Mouse (Mus musculus): ENCODE results near the gene Ndufb10. TPM values are rescaled to one million over a fixed set of nuclear protein-coding genes. Genes with fewer than 3 reads are reported as not detected.

Gene Ndufb10
- polyA plus RNA-seq, 1 experiment from 2014 or later = 289 TPM

- Histone ChIP-seq H3K36me3 (ENCODE audit: control insufficient read depth, insufficient read depth, low read length) (peaks cover 27% of the 10 kb centered on the region), H3K4me3 (ENCODE audit: low read depth, low read length) (no peak overlapping the region), H3K4me1 (ENCODE audit: control insufficient read depth, insufficient read depth, low read length) (peaks cover 10% of the 10 kb centered on the region), H3K9ac (ENCODE audit: low read depth, low read length) (no peak overlapping the region), H3K9me3 (replicated peaks; ENCODE audit: control insufficient read depth, low read length, poor library complexity, severe bottlenecking) (no peaks in the 10 kb centered on the region), H3K27ac (ENCODE audit: low read length) (no peak overlapping the region), H3K27me3 (ENCODE audit: control insufficient read depth, insufficient read depth, low read depth, low read length) (no peaks in the 10 kb centered on the region), H3K4me2 (ENCODE audit: low read length) (no peak overlapping the region)
- ATAC-seq = no peak
- WGBS = 93% methylated on average over 3 of the region's 3 CpGs
These were observed 18.5 kb downstream of the Ndufb10 start for GRCm38 (mm10) chr17:24705821-24706220.

GRCm38 (mm10) chr17:24701251-24701650, 23.0 kb downstream of the Ndufb10 start:
- H3K9me3 ChIP-seq (replicated peaks; ENCODE audit: control insufficient read depth, low read length, poor library complexity, severe bottlenecking) = no peaks in the 10 kb centered on the region
- peaks cover 9% of the 10 kb centered on the region for H3K4me1 ChIP-seq (ENCODE audit: control insufficient read depth, insufficient read depth, low read length)
- 92% methylated on average over 9 of the region's 9 CpGs for WGBS
- no peak overlapping the region for H3K4me2 ChIP-seq (ENCODE audit: low read length)
- H3K27me3 ChIP-seq (ENCODE audit: control insufficient read depth, insufficient read depth, low read depth, low read length) = no peaks in the 10 kb centered on the region
- H3K4me3 ChIP-seq (ENCODE audit: low read depth, low read length) = no peak overlapping the region
- H3K27ac ChIP-seq (ENCODE audit: low read length) = no peak overlapping the region
- H3K9ac ChIP-seq (ENCODE audit: low read depth, low read length) = no peak overlapping the region
- no peak for ATAC-seq
- peaks cover 33% of the 10 kb centered on the region for H3K36me3 ChIP-seq (ENCODE audit: control insufficient read depth, insufficient read depth, low read length)

GRCm38 (mm10) chr17:24699473-24699872, 24.8 kb downstream of the Ndufb10 start:
- Histone ChIP-seq H3K27ac (ENCODE audit: low read length) (no peak overlapping the region), H3K27me3 (ENCODE audit: control insufficient read depth, insufficient read depth, low read depth, low read length) (no peaks in the 10 kb centered on the region), H3K36me3 (ENCODE audit: control insufficient read depth, insufficient read depth, low read length) (peaks cover 27% of the 10 kb centered on the region), H3K4me3 (ENCODE audit: low read depth, low read length) (no peak overlapping the region), H3K9ac (ENCODE audit: low read depth, low read length) (no peak overlapping the region), H3K4me2 (ENCODE audit: low read length) (no peak overlapping the region), H3K4me1 (ENCODE audit: control insufficient read depth, insufficient read depth, low read length) (peaks cover 17% of the 10 kb centered on the region), H3K9me3 (replicated peaks; ENCODE audit: control insufficient read depth, low read length, poor library complexity, severe bottlenecking) (no peaks in the 10 kb centered on the region)
- 85% methylated on average over 2 of the region's 2 CpGs for WGBS
- no peak for ATAC-seq

DNA sequence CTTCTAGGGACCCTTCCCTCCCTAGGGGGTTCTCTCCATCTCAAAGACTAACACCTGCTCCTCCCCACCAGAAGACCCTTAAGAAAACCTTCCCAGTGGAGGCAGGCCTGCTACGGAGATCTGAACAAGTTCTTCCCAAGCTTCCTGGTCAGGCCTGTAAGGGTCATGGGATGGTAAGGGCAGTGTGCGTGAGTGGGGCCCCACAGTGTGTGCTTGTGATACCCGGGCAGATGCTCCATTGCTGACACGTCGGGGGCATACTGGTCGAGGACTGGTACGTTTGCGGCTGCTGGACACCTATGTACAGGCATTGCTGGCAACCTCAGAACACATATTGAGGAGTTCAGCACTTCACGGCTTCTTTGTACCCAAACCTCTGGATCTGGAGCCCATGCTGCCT, 25.6 kb downstream of the Ndufb10 start:
- Histone ChIP-seq H3K4me2 (ENCODE audit: low read length) (no peak overlapping the region), H3K9ac (ENCODE audit: low read depth, low read length) (no peak overlapping the region), H3K27ac (ENCODE audit: low read length) (no peak overlapping the region), H3K9me3 (replicated peaks; ENCODE audit: control insufficient read depth, low read length, poor library complexity, severe bottlenecking) (no peaks in the 10 kb centered on the region), H3K4me1 (ENCODE audit: control insufficient read depth, insufficient read depth, low read length) (peaks cover 17% of the 10 kb centered on the region), H3K27me3 (ENCODE audit: control insufficient read depth, insufficient read depth, low read depth, low read length) (no peaks in the 10 kb centered on the region), H3K36me3 (ENCODE audit: control insufficient read depth, insufficient read depth, low read length) (peaks cover 20% of the 10 kb centered on the region), H3K4me3 (ENCODE audit: low read depth, low read length) (no peak overlapping the region)
- WGBS = 75% methylated on average over 9 of the region's 9 CpGs
- no peak for ATAC-seq

DNA sequence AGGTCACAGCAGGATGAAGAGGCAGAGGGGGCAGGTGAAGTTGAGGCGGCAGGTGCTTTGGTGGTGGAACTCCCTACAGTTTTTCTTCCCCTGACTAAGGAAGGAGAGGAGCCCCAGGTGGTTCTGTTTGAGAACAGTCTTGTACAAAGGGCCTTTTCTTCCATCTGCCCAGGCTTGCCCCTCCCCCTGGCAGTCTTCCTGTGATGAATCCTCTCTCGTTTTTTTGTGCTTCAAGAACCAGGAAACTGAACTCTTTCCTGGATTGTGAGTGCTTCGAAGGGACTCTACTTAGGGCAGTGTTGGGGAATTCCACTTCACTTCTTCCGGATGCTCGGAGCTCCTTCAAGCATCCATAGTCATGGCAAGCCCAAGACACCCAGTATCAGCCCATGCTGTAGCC, 26.3 kb downstream of the Ndufb10 start:
- Histone ChIP-seq H3K4me3 (ENCODE audit: low read depth, low read length) (no peak overlapping the region), H3K4me2 (ENCODE audit: low read length) (no peak overlapping the region), H3K4me1 (ENCODE audit: control insufficient read depth, insufficient read depth, low read length) (peaks cover 17% of the 10 kb centered on the region), H3K9me3 (replicated peaks; ENCODE audit: control insufficient read depth, low read length, poor library complexity, severe bottlenecking) (no peaks in the 10 kb centered on the region), H3K36me3 (ENCODE audit: control insufficient read depth, insufficient read depth, low read length) (peaks cover 19% of the 10 kb centered on the region), H3K27me3 (ENCODE audit: control insufficient read depth, insufficient read depth, low read depth, low read length) (no peaks in the 10 kb centered on the region), H3K9ac (ENCODE audit: low read depth, low read length) (0 out of 2 replicates have a peak overlapping the region, but pooled peaks have one; percentile 14), H3K27ac (ENCODE audit: low read length) (no peak overlapping the region)
- WGBS = 17% methylated on average over 5 of the region's 5 CpGs
- ATAC-seq = no peak

GRCm38 (mm10) chr17:24696011-24696697, 28.1 kb downstream of the Ndufb10 start, which contains the start of the genes Gfer and Noxo1:
Gene Gfer (minus strand): TSS chr17:24696156.
Gene Noxo1 (plus strand): TSS chr17:24696234.
- H3K4me3 ChIP-seq (ENCODE audit: low read depth, low read length) = peak within 1 kb of the TSS; percentile 53
- no peaks in the 10 kb centered on the region for H3K9me3 ChIP-seq (replicated peaks; ENCODE audit: control insufficient read depth, low read length, poor library complexity, severe bottlenecking)
- ATAC-seq = peak; percentile 92
- peaks cover 13% of the 10 kb centered on the region; the same call in 1 of the 2 replicates for H3K36me3 ChIP-seq (ENCODE audit: control insufficient read depth, insufficient read depth, low read length)
- peak within 1 kb of the TSS; percentile 77 for H3K4me2 ChIP-seq (ENCODE audit: low read length)
- H3K9ac ChIP-seq (ENCODE audit: low read depth, low read length) = peak within 1 kb of the TSS; percentile 79
- peak within 1 kb of the TSS; percentile 88 for H3K27ac ChIP-seq (ENCODE audit: low read length)
- 0% methylated on average over 51 of the region's 76 CpGs for WGBS
- H3K27me3 ChIP-seq (ENCODE audit: control insufficient read depth, insufficient read depth, low read depth, low read length) = no peaks in the 10 kb centered on the region
- H3K4me1 ChIP-seq (ENCODE audit: control insufficient read depth, insufficient read depth, low read length) = peaks cover 20% of the 10 kb centered on the region

- 7% methylated on average over 47 of the region's 51 CpGs for WGBS
- Histone ChIP-seq H3K4me1 (ENCODE audit: control insufficient read depth, insufficient read depth, low read length) (peaks cover 26% of the 10 kb centered on the region), H3K4me2 (ENCODE audit: low read length) (peak overlapping the region; percentile 77), H3K36me3 (ENCODE audit: control insufficient read depth, insufficient read depth, low read length) (0 out of 2 replicates have a peak, but pooled peaks cover 8% of the 10 kb centered on the region), H3K9ac (ENCODE audit: low read depth, low read length) (peak overlapping the region; percentile 79), H3K9me3 (replicated peaks; ENCODE audit: control insufficient read depth, low read length, poor library complexity, severe bottlenecking) (no peaks in the 10 kb centered on the region), H3K27ac (ENCODE audit: low read length) (peak overlapping the region; percentile 88), H3K4me3 (ENCODE audit: low read depth, low read length) (peak overlapping the region; percentile 53), H3K27me3 (ENCODE audit: control insufficient read depth, insufficient read depth, low read depth, low read length) (no peaks in the 10 kb centered on the region)
- ATAC-seq = no peak; the same call in 1 of the 2 replicates
These were observed 28.8 kb downstream of the Ndufb10 start for GRCm38 (mm10) chr17:24695326-24696010.

DNA sequence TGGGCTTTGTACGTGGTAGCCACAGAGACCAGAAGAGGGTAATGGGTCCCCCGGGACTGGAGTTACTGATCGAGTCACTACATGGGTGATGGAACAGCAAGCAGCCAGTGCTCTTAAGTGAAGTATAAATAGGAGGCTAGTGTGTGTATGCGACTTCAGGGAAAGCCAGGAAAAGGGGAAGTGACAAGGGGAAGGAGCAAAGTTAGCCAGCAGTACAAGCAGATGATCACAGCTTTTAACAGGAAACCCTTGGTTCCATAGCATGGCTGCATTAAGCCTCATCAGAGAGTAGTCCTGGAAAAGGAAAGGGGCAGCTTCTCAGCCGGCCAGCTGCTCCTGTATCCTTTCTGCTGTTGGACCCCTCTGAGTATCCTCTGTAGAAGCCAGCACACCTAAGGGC, 31.9 kb downstream of the Ndufb10 start:
- peaks cover 46% of the 10 kb centered on the region for H3K4me1 ChIP-seq (ENCODE audit: control insufficient read depth, insufficient read depth, low read length)
- no peak for ATAC-seq
- H3K36me3 ChIP-seq (ENCODE audit: control insufficient read depth, insufficient read depth, low read length) = 0 out of 2 replicates have a peak, but pooled peaks cover 4% of the 10 kb centered on the region
- H3K9me3 ChIP-seq (replicated peaks; ENCODE audit: control insufficient read depth, low read length, poor library complexity, severe bottlenecking) = no peaks in the 10 kb centered on the region
- H3K4me3 ChIP-seq (ENCODE audit: low read depth, low read length) = no peak overlapping the region
- H3K9ac ChIP-seq (ENCODE audit: low read depth, low read length) = no peak overlapping the region
- H3K4me2 ChIP-seq (ENCODE audit: low read length) = no peak overlapping the region
- H3K27ac ChIP-seq (ENCODE audit: low read length) = no peak overlapping the region
- WGBS = 92% methylated on average over 5 of the region's 5 CpGs
- H3K27me3 ChIP-seq (ENCODE audit: control insufficient read depth, insufficient read depth, low read depth, low read length) = no peaks in the 10 kb centered on the region

All from midbrain, embryonic 16.5 days (tissue).